Mouse (Mus musculus) embryonic facial prominence, embryonic 13.5 days (tissue): ENCODE results near the gene C2cd3. TPM values are rescaled to one million over a fixed set of nuclear protein-coding genes. Genes with fewer than 3 reads are reported as not detected.

Experiments
- ATAC-seq: fragments of 200-750 bp; cut with Nextera tagmentation; 2 replicates; pipeline ENCODE4 v1.8.0; 2017; ENCODE audit warnings: low read depth; ENCODE audit not compliant: insufficient number of reproducible peaks, insufficient read depth, low FRiP score, low TSS enrichment
- H3K27ac ChIP-seq: fragments of 300-500 bp; sonication (generic); 2 replicates; pipeline ENCODE4 v1.5.1; 2015; ENCODE audit warnings: moderate library complexity, mild to moderate bottlenecking, inconsistent platforms
- H3K27me3 ChIP-seq: fragments of 300-500 bp; sonication (generic); 2 replicates; pipeline ENCODE4 v1.6.1; 2015; ENCODE audit warnings: mild to moderate bottlenecking, inconsistent platforms
- H3K36me3 ChIP-seq: fragments of 300-500 bp; sonication (generic); 2 replicates; pipeline ENCODE4 v1.6.1; 2015; ENCODE audit warnings: mild to moderate bottlenecking, inconsistent platforms
- H3K4me1 ChIP-seq: fragments of 300-500 bp; sonication (generic); 2 replicates; pipeline ENCODE4 v1.6.1; 2015; ENCODE audit warnings: inconsistent platforms
- H3K4me2 ChIP-seq: fragments of 300-500 bp; sonication (generic); 2 replicates; pipeline ENCODE4 v1.6.1; 2015; ENCODE audit warnings: moderate library complexity, mild to moderate bottlenecking, inconsistent platforms
- H3K4me3 ChIP-seq: fragments of 300-500 bp; sonication (generic); 2 replicates; pipeline ENCODE4 v1.5.1; 2015; ENCODE audit warnings: mild to moderate bottlenecking, inconsistent platforms
- H3K9ac ChIP-seq: fragments of 300-500 bp; sonication (generic); 2 replicates; pipeline ENCODE4 v1.6.1; 2015; ENCODE audit warnings: mild to moderate bottlenecking, inconsistent platforms
- H3K9me3 ChIP-seq: fragments of 300-500 bp; sonication (generic); 2 replicates; pipeline ENCODE4 v1.6.1; 2016; ENCODE audit warnings: inconsistent platforms
- WGBS: fragments of 180-500 bp; shearing (Covaris S2); methylation state at CpG from one replicate; pipeline ENCODE4 v1.1.7; 2015; ENCODE audit warnings: mixed read lengths; 5-methylcytosine and 5-hydroxymethylcytosine counted together
- polyA plus RNA-seq: library from polyadenylated mRNA; unstranded; fragments of >200 nt; fragmentation: Nextera tagmentation; extraction: Ambion mirVana; gene quantifications from 2 replicates; pipeline ENCODE4 v1.2.1, GENCODE M21; 2015

Gene C2cd3
- polyA plus RNA-seq, 1 experiment from 2014 or later = 30.2 TPM

- ATAC-seq = no peak
Observed at GRCm38 (mm10) chr7:100364888-100365287, 7.1 kb upstream of the C2cd3 start.

GRCm38 (mm10) chr7:100372452-100372980, 483 bp downstream of the C2cd3 start:
- 5% methylated on average over 17 of the region's 17 CpGs for WGBS
- H3K27me3 ChIP-seq = no peaks in the 10 kb centered on the region
- peaks cover 17% of the 10 kb centered on the region for H3K4me1 ChIP-seq
- no peak for ATAC-seq
- peaks cover 26% of the 10 kb centered on the region for H3K36me3 ChIP-seq
- peak overlapping the region; percentile 79 for H3K9ac ChIP-seq
- H3K27ac ChIP-seq = peak overlapping the region; percentile 87
- H3K4me3 ChIP-seq = peak overlapping the region; percentile 83
- H3K4me2 ChIP-seq = peak overlapping the region; percentile 81
- no peaks in the 10 kb centered on the region for H3K9me3 ChIP-seq

More at GRCm38 (mm10) chr7:100364888-100365287, 7.1 kb upstream of the C2cd3 start:
- 35% methylated on average over 6 of the region's 6 CpGs for WGBS
- Histone ChIP-seq H3K9ac (no peak overlapping the region), H3K27me3 (no peaks in the 10 kb centered on the region), H3K4me1 (peaks cover 12% of the 10 kb centered on the region; the same call in 1 of the 2 replicates), H3K36me3 (no peaks in the 10 kb centered on the region), H3K4me3 (no peak overlapping the region), H3K27ac (no peak overlapping the region), H3K9me3 (no peaks in the 10 kb centered on the region), H3K4me2 (no peak overlapping the region)

DNA sequence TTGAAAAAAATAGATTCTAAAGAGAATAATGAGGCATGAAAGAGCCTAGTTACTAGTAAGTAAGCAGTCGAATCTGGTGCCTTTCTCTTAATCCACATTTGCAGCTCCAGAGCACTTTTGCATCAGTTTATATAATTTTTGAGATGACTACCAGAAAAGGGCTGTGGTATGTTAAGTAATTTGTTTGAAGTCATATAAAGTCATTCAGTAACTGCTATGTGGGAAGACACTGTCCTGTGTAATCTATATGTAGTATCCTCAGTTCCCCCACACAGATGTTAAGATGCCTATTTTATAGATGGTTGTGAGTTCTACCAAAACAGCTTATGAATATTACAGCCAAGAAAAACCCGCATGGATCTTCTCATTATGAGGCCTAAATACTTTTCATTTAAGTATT, 6.2 kb downstream of the C2cd3 start:
- H3K9me3 ChIP-seq = no peaks in the 10 kb centered on the region
- H3K9ac ChIP-seq = no peak overlapping the region
- no peak overlapping the region for H3K4me3 ChIP-seq
- no peak for ATAC-seq
- WGBS = 84% methylated on average over 2 of the region's 2 CpGs
- no peaks in the 10 kb centered on the region for H3K27me3 ChIP-seq
- H3K4me1 ChIP-seq = no peaks in the 10 kb centered on the region
- no peak overlapping the region for H3K27ac ChIP-seq
- H3K36me3 ChIP-seq = peaks cover 61% of the 10 kb centered on the region
- no peak overlapping the region for H3K4me2 ChIP-seq

- no peaks in the 10 kb centered on the region for H3K27me3 ChIP-seq
- H3K4me1 ChIP-seq = no peaks in the 10 kb centered on the region
- no peaks in the 10 kb centered on the region for H3K9me3 ChIP-seq
- ATAC-seq = no peak
- H3K4me2 ChIP-seq = no peak overlapping the region
- H3K4me3 ChIP-seq = no peak overlapping the region
- H3K36me3 ChIP-seq = peaks cover 55% of the 10 kb centered on the region
- H3K9ac ChIP-seq = no peak overlapping the region
- no peak overlapping the region for H3K27ac ChIP-seq
Observed at GRCm38 (mm10) chr7:100381161-100381560, 9.1 kb downstream of the C2cd3 start.

DNA sequence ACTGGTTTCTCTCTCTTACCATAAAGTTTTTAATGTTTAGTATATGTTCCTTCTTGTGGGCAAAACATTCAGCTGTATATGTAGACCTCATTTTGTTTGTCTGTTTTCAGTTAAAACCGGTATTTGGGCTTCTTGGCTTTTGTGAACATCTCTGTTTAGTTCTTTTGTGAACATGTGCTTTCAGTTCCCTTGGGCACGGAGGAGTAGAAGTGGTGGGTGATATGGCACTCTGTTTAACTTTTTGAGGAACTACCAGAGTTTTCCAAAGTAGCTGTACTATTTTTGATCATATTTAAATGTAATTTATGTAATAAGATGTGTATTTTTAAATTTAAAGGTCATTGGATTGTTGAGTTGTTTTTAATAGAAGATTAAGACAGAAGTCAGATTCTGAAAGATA, 11.2 kb downstream of the C2cd3 start:
- no peaks in the 10 kb centered on the region for H3K9me3 ChIP-seq
- H3K27me3 ChIP-seq = no peaks in the 10 kb centered on the region
- H3K4me2 ChIP-seq = no peak overlapping the region
- no peak for ATAC-seq
- peaks cover 50% of the 10 kb centered on the region for H3K36me3 ChIP-seq
- no peak overlapping the region for H3K27ac ChIP-seq
- H3K4me3 ChIP-seq = no peak overlapping the region
- H3K4me1 ChIP-seq = no peaks in the 10 kb centered on the region
- WGBS = 56% methylated on average over 2 of the region's 2 CpGs
- no peak overlapping the region for H3K9ac ChIP-seq

DNA sequence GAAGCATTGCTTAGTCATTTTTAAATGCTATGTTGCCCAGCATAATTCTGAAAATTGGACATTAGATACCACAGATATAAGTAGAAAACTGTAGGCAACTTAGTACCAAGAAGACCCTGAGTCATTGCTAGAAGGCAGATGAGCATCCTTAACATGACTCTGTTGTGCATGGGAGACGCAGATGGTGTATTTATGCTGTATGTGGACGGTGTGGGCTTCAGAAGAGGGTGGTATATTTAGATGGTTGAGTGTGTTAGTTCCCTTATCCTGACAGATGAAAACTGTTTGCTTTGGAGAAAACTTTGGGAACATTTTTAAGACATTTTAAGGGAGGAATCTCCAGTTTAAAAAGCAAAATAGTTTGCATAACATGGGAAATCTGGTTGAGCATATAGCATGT, 16.1 kb downstream of the C2cd3 start:
- H3K9me3 ChIP-seq = no peaks in the 10 kb centered on the region
- 94% methylated on average over 2 of the region's 2 CpGs for WGBS
- no peak overlapping the region for H3K4me3 ChIP-seq
- no peak overlapping the region for H3K9ac ChIP-seq
- H3K36me3 ChIP-seq = peaks cover 63% of the 10 kb centered on the region
- ATAC-seq = no peak
- H3K27me3 ChIP-seq = no peaks in the 10 kb centered on the region
- H3K27ac ChIP-seq = no peak overlapping the region
- no peak overlapping the region for H3K4me2 ChIP-seq
- H3K4me1 ChIP-seq = no peaks in the 10 kb centered on the region

GRCm38 (mm10) chr7:100390166-100390565, 18.1 kb downstream of the C2cd3 start:
- Histone ChIP-seq H3K36me3 (peaks cover 68% of the 10 kb centered on the region), H3K4me3 (no peak overlapping the region), H3K4me2 (no peak overlapping the region), H3K4me1 (no peaks in the 10 kb centered on the region), H3K9ac (no peak overlapping the region), H3K27me3 (no peaks in the 10 kb centered on the region), H3K9me3 (no peaks in the 10 kb centered on the region), H3K27ac (no peak overlapping the region)
- 87% methylated on average over 8 of the region's 8 CpGs for whole genome bisulfite sequencing
- ATAC-seq = no peak

DNA sequence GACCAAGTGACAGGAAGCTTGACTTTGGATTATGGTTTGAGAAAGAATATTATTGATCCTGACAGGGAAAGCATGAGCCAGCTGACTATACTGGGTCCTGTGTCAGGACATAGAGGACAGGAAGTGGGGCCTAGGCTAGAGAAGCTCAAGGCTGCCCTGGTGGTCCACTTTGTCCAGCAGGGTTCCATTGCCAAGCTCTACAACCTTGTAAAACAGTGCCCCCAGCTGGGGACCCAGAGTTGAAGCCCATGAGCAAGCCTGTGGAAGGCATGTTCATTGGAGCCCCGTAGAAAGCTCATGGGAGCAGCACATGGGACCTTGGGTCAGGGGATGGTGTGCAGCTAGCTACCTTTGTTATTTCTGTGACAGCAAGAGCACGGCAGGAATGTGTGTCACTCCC, 20.2 kb downstream of the C2cd3 start:
- no peak overlapping the region for H3K4me3 ChIP-seq
- H3K9ac ChIP-seq = no peak overlapping the region
- peaks cover 87% of the 10 kb centered on the region for H3K36me3 ChIP-seq
- WGBS = 73% methylated on average over 2 of the region's 2 CpGs
- ATAC-seq = no peak
- H3K4me1 ChIP-seq = no peaks in the 10 kb centered on the region
- H3K27me3 ChIP-seq = no peaks in the 10 kb centered on the region
- H3K27ac ChIP-seq = no peak overlapping the region
- H3K9me3 ChIP-seq = no peaks in the 10 kb centered on the region
- no peak overlapping the region for H3K4me2 ChIP-seq

DNA sequence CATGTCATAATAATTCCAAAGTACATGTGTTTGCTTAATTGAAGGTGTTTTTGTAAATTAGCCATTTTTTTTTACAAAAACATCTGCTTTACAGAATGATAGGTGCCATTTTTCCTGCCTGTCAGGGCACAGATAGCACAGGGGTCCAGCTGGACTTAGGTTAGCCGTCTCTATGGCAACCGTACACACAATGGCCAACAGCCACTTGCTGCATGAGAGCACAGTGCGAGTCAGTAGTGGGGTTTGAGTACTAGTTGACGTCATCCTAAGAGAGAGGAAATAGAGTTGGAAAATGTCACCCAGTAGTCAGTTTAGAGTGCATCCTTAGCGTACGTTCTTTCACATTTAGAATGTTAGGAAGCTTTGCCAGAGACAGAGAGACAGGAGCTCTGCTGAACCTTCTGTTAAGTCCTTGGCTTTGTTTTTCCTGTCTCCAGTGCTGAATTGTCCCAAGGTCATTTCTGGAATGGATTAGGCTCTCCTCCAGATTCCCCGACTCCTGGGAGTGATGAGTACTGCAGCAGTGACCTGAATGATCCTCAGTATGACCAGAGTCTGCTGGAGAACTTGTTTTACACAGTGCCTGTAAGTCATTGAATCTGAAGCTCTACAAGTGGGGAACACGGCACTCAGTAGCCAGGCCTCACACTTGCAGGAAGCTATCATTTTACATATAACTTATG, 27.3 kb downstream of the C2cd3 start:
- ATAC-seq = no peak
- Histone ChIP-seq H3K4me3 (no peak overlapping the region), H3K27ac (no peak overlapping the region), H3K27me3 (no peaks in the 10 kb centered on the region), H3K4me2 (no peak overlapping the region), H3K9me3 (no peaks in the 10 kb centered on the region), H3K36me3 (peaks cover 77% of the 10 kb centered on the region), H3K9ac (no peak overlapping the region), H3K4me1 (no peaks in the 10 kb centered on the region)
- 73% methylated on average over 8 of the region's 8 CpGs for WGBS

GRCm38 (mm10) chr7:100400899-100401539, 29.0 kb downstream of the C2cd3 start:
- Histone ChIP-seq H3K9me3 (no peaks in the 10 kb centered on the region), H3K9ac (no peak overlapping the region), H3K27ac (no peak overlapping the region), H3K36me3 (peaks cover 76% of the 10 kb centered on the region), H3K4me2 (no peak overlapping the region), H3K4me1 (no peaks in the 10 kb centered on the region), H3K4me3 (no peak overlapping the region), H3K27me3 (no peaks in the 10 kb centered on the region)
- ATAC-seq = no peak
- 74% methylated on average over 4 of the region's 4 CpGs for WGBS

- no peak overlapping the region for H3K4me3 ChIP-seq
- H3K27me3 ChIP-seq = no peaks in the 10 kb centered on the region
- H3K9ac ChIP-seq = no peak overlapping the region
- no peaks in the 10 kb centered on the region for H3K4me1 ChIP-seq
- no peaks in the 10 kb centered on the region for H3K9me3 ChIP-seq
- H3K27ac ChIP-seq = no peak overlapping the region
- 95% methylated on average over 4 of the region's 4 CpGs for WGBS
- no peak overlapping the region for H3K4me2 ChIP-seq
- peaks cover 75% of the 10 kb centered on the region for H3K36me3 ChIP-seq
- no peak for ATAC-seq
Observed at GRCm38 (mm10) chr7:100402715-100403114, 30.7 kb downstream of the C2cd3 start.

DNA sequence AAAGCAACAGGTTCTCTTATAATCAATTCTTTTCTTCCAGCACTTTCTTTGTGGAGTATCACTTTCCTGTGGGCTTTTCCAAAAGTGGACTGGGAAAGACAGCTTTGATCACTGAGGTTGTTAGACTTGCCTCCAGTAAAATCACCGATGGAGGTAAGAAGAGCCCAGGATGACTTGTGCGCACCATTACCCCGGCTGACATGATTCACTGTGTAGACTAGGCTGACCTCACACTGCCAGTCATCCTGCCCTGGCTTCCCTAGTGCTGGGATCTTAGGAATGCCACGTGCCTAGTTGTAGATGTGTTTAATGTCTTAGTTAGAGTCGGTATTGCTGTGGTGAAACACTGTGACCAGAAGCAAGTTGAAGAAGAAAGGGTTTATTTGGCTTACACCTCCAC, 35.6 kb downstream of the C2cd3 start:
- ATAC-seq = no peak
- Histone ChIP-seq H3K27me3 (no peaks in the 10 kb centered on the region), H3K27ac (no peak overlapping the region), H3K9me3 (no peaks in the 10 kb centered on the region), H3K9ac (no peak overlapping the region), H3K36me3 (peaks cover 79% of the 10 kb centered on the region), H3K4me3 (no peak overlapping the region), H3K4me2 (no peak overlapping the region), H3K4me1 (no peaks in the 10 kb centered on the region)
- 89% methylated on average over 5 of the region's 5 CpGs for WGBS
